Mouse (Mus musculus) megakaryocyte, embryonic 14.5 days (primary cell): ENCODE results near the gene Fndc9. TPM values are rescaled to one million over a fixed set of nuclear protein-coding genes. Genes with fewer than 3 reads are reported as not detected.

Source experiments
- H3K27me3 ChIP-seq: replicated peaks from 2 replicates; pipeline ENCODE3; 2012; ENCODE audit warnings: inconsistent platforms
- H3K36me3 ChIP-seq: replicated peaks from 2 replicates; pipeline ENCODE3; 2012; ENCODE audit warnings: low read length, inconsistent platforms, mixed read lengths
- H3K4me1 ChIP-seq: 2 replicates; pipeline ENCODE4 v1.6.1; 2012; ENCODE audit warnings: inconsistent platforms
- H3K4me3 ChIP-seq: replicated peaks from 2 replicates; pipeline ENCODE3; 2012; ENCODE audit warnings: moderate library complexity, mild to moderate bottlenecking, inconsistent platforms
- H3K9me3 ChIP-seq: 2 replicates; pipeline ENCODE4 v1.6.1; 2012; ENCODE audit warnings: inconsistent platforms
- FLI1 ChIP-seq: IDR thresholded peaks from 2 replicates; pipeline ENCODE4 v1.6.1; 2012; ENCODE audit warnings: low read length, inconsistent platforms, mixed read lengths
- GATA1 ChIP-seq: IDR thresholded peaks from 3 replicates; pipeline ENCODE4 v1.6.1; 2012; ENCODE audit warnings: mixed read lengths, low read length, inconsistent platforms, borderline replicate concordance
- polyA plus RNA-seq: library from polyadenylated mRNA; stranded (reverse); fragments of >175 nt; gene quantifications from 2 replicates; pipeline ENCODE4 v1.2.3, GENCODE M21; 2012; ENCODE audit warnings: low replicate concordance; ENCODE audit not compliant: insufficient read depth

The Fndc9 gene
- polyA plus RNA-seq, 1 experiment = not detected

DNA sequence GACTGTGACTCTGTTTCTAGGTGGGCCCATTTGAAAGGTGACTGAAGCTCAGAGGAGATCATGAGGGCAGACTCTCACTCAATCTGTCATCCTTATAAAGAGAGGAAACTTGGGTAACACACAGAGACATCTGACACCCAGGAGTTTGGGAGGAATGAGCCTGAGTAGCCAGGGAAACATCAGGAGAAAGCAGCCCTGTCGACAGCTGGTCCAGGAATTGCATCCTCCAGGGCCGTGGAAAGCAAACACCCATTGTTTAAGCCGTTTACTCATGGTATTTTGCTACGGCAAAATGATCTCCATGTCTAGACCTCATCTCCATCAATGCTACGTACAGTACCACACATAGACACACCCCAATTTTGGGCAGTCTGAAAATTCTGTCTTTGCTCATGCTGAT lies 52.8 kb downstream of the Fndc9 start:
- Histone ChIP-seq H3K36me3 (peaks cover 74% of the 10 kb centered on the region), H3K4me1 (peaks cover 22% of the 10 kb centered on the region), H3K9me3 (no peaks in the 10 kb centered on the region), H3K4me3 (no peak overlapping the region), H3K27me3 (no peaks in the 10 kb centered on the region)
- TF ChIP-seq GATA1 (no peak), FLI1 (no peak)

DNA sequence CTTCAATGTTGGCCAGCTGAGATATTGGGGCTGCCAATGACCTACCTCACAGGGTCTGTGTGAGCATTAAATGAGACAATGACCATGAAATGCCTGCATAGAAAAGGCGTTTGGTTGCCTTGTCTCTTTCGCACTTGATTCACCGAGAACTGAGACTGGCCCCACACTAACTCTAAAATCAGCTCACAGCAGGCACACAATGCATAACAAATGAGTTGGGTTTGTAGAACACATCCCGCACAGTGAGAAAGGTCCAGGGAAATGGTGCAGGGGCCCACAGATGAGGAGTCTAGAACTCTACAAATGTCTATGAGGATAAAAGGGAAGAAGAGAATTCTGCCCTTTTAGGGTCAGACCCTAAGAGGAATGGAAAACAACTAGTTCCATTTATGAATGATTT lies 53.7 kb downstream of the Fndc9 start:
- H3K36me3 ChIP-seq = peaks cover 70% of the 10 kb centered on the region
- H3K4me1 ChIP-seq = peaks cover 12% of the 10 kb centered on the region
- TF ChIP-seq GATA1 = no peak
- TF ChIP-seq FLI1 = no peak
- H3K9me3 ChIP-seq = no peaks in the 10 kb centered on the region
- no peaks in the 10 kb centered on the region for H3K27me3 ChIP-seq
- no peak overlapping the region for H3K4me3 ChIP-seq

Other genes with a start within 250 kb of the Fndc9 start
- 0.78 TPM in 1 of 2 replicates, not detected in the other for gene Gm12166, start 183.2 kb upstream of the Fndc9 start, polyA plus RNA-seq
- gene Adam19, start 179.5 kb upstream of the Fndc9 start, polyA plus RNA-seq = 0.21 and 2.3 TPM in 2 replicates
- gene Nipal4, start 69.0 kb upstream of the Fndc9 start, polyA plus RNA-seq = not detected in 2 replicates
- gene Cyfip2, start 77.3 kb downstream of the Fndc9 start, polyA plus RNA-seq = 2.3 and 3.2 TPM in 2 replicates
- gene Itk, start 154.0 kb downstream of the Fndc9 start, polyA plus RNA-seq = 0.09 TPM in 1 of 2 replicates, not detected in the other
- 0.43 and 2.6 TPM in 2 replicates for gene Fam71b, start 161.0 kb downstream of the Fndc9 start, polyA plus RNA-seq
- gene Med7, start 201.4 kb downstream of the Fndc9 start, polyA plus RNA-seq = 96.5 and 121 TPM in 2 replicates
- gene Havcr2, start 219.4 kb downstream of the Fndc9 start, polyA plus RNA-seq = 2.9 TPM in 1 of 2 replicates, not detected in the other